Mouse (Mus musculus) gastrocnemius, postnatal 36 days (tissue): Measurements from ENCODE around the gene Olfr45. TPM values are rescaled to one million over a fixed set of nuclear protein-coding genes. Genes with fewer than 3 reads are reported as not detected.
"Not testable (repeated sequence)": the region's sequence is repeated elsewhere in the genome, so short reads cannot be mapped to it uniquely, and the experiment has no call there.

Experiments used
- DNase-seq, 2 experiments: peaks; one replicate each; pipeline ENCODE4 v3.0.0; 2022
- intact Hi-C: fragments of 180-260 bp; cut with DNase I; formaldehyde crosslinking; loops from one replicate; pipeline ENCODE4 v1.15.1; 2025
- long read RNA-seq, 2 experiments: library from polyadenylated mRNA; stranded (forward); transcript quantifications; one replicate each; pipeline ENCODE4 v2.0.0; 2021
- total RNA-seq, 2 experiments: library from RNA; stranded (reverse); gene quantifications; 2 replicates each; pipeline ENCODE4 v1.2.3; 2021

The Olfr45 gene
- not detected for total RNA-seq
- long read RNA-seq, experiment 1 = 0 reads
- long read RNA-seq, experiment 2 = 0 reads

- no peak for DNase-seq
- intact Hi-C loops = no loop called here
Measured at GRCm38 (mm10) chr7:140681651-140682050, at the start of gene Olfr45. TSS of gene Olfr45 (plus strand) at chr7:140681951.

GRCm38 (mm10) chr7:140646152-140646551 lies 35.6 kb upstream of the Olfr45 start, which contains the start of gene Olfr53:
TSS of gene Olfr53 (plus strand) at chr7:140646452.
- intact Hi-C loops = no loop called here
- no peak for DNase-seq

DNA sequence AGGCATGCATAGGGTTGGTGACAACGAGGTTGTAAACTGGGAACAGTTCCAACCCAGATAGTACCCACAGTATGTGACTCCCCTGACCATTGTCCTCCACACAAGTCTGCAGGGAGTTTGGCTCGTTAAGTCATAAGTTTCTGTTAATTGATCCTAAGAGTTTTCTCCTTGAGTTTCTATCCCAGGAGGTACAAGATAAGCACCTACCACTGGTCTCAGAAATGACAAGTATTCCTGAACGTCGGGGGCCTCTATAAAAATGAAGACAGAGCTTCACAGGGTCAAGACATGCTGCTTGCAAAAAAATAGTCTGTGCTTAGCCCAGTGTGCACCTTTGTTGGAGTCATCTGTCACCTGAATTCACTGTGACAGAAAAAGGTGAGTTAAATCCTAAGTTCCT lies 22.1 kb upstream of the Olfr45 start, which contains the start of gene Olfr539:
Gene Olfr539, plus strand, starts transcription at position 301 of the 400 bp plus-strand sequence.
- intact Hi-C loops = no loop called here

DNA sequence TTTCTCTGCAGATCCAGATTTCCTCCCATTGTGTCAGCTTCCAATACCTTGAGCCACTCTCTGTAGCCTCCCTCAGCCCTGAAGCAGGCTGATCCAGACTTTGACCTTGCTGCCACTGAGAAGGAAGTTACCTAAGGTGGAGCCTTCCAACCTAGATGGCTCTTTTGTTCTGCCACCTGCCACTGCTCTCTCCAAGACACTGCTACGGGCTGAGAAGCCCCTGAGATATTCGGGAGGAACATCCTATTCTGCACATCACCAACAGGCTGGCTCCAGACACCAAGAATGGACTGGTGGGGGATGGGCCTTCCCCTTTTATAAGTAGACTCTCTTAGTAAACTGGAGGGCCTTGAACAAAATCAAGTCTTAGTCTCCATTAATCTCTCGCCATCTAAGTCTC lies 11.1 kb upstream of the Olfr45 start:
- intact Hi-C loops, DNase-seq: not testable (repeated sequence)

More for the DNA sequence above, 22.1 kb upstream of the Olfr45 start, which contains the start of gene Olfr539:
- DNase-seq = no peak

DNA sequence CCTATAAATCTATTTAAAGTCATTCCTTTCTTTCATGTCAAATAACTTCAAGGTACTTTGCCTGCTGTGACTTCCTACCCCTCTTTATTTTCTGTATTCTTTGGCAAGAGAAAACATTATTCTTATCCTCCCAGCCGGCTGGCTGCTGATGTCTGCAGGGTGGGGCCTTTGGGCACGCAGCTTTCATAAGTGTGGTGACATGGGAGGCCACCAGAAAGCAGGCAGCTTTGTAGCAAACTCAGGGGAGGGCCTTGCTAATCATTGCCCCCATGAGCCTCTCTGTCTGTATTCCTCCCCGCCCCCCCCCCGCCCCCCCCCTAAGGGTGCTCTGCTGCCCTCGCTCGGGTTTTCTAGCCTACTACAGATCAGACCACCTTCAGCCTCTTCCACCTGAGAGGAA lies 5.9 kb upstream of the Olfr45 start:
- no peak for DNase-seq
- intact Hi-C loops = no loop called here

DNA sequence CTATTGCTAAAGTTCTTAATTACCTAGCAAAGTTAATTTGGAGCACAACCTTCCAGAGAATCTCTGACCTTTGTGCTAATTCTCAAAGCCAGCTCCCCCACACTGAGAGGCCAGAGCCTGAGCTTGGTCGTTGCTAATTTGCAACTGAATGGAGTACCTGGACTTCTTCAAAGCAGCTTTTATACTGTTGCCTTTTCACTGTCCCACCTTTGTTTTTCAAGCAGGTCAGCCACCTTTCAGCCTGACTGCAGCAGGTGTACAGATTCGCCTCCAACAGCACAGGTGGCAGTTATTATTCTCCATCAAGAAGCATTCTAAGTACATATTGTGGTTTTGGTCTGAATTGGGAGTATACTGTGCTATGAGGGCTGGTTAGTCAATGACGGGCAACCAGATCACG lies 2.2 kb upstream of the Olfr45 start:
- DNase-seq, intact Hi-C loops: not testable (repeated sequence)

DNA sequence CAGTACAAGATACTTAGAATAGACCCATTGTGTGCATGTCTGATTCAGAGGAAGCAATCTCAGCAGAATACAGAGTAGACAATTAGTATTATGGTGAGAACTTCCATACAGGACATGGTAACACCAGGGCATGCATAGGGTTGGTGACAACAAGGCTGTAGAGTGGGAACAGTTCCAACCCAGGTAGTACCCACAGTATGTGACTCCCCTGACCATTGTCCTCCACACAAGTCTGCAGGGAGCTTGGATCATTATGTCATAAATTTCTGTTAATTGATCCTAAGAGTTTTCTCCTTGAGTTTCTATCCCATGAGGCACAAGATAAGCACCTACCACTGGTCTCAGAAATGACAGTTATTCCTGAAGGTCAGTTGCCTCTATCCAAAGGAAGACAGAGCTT lies 15.2 kb downstream of the Olfr45 start, which contains the start of gene Olfr541:
Gene Olfr541, plus strand, starts transcription at position 301 of the 400 bp plus-strand sequence.
- intact Hi-C loops = no loop called here
- no peak for DNase-seq

GRCm38 (mm10) chr7:140706348-140706747 lies 24.6 kb downstream of the Olfr45 start:
- no peak for DNase-seq
- intact Hi-C loops = no loop called here

DNA sequence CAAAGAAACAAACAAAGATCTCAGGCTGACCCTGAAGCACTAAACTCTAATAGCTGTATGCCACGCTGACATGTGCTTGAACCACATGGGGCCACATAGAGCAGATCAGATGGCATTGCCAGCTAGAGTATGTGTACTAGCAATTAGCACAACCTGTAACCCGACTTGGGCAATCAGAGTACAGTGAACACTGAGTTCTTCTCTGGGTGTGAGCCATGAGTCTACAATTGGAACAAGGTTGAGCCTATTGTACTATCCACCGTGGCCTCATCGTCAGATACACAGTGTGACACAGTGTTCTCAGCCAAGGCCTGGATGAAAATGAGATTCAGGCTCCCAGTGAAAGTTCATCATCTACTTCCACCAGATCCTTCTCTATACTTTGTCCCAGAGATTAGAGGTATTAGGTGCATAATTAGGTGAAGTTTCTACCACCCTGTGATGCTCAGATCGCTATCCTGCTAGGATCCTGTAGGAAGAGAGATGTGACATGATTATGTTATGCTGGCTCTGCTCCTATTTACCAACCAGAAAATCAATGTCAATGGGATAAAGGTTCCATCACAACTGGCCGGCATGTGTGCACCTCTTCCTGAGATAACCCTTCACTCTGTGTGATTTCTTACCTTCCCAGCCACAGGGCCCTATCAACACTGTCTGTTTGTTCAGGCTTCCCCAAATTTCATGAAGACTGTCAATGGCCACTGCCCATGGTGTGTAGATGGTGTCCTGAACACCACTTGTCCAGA lies 26.0 kb downstream of the Olfr45 start:
- DNase-seq = no peak
- intact Hi-C loops = no loop called here

DNA sequence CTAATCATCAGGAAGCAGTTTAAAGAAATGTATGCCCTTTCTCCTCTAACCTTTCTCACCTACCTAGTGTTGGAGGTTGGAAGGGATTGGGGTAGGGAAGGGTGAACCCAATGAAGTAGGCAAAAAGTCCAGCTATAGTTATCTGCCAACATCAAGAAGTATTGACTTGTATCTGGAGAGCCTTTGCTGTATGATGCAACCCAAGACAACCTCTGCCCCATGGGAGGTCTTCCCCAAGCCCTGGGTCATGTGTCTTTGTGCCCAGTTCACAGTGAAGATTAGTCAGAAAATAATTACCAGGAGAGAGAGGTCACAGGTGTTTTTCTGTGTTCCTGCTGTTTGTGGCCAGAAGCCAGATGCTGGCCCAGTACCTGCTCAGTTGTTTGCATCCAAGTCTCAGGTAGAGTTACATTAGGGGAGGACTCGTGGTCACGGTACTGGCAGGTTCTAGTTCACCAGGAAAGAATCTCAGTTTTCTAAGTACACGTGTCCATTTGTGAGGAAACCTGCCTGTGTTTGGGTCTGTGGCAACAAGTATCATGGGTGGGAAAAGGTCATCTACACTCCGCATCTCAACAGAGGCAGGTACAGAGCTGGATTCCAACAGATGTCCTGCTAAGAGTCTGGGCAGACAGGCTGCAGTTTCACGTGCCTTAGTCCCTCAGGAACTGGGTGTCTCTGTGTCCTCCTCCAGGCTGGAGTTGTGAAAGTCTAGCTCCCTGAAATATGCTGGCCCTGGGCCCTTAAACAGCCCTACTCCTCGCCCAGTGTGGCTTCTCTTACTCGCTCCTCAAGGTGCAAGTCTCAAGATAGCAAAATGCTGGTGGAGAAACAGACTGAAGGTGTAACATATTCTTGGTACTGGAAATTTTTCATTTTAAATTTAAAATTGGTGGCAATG lies 35.7 kb downstream of the Olfr45 start:
- intact Hi-C loops = no loop called here
- no peak for DNase-seq

DNA sequence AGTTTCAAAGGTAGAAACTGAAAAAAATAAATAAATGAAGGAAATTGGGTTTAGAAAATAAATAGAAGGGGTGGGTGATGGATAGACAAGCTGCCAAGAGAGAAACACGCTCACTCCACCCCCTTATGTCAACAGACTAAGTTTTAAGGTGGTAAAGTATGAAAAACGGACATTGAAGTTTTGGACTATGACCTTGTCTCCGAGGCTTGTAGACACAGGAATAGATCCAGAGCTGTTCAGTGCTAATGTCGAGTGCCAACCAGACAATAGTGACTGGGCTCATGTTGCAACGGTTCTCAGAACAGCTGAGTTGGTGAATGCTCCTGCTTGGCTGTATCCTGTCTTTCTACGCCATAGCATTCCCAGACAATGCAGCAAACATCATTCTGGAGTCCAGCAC lies 39.3 kb downstream of the Olfr45 start:
- no peak for DNase-seq
- intact Hi-C loops = no loop called here

- no peak for DNase-seq
- intact Hi-C loops = no loop called here
Measured at GRCm38 (mm10) chr7:140725558-140725957, 43.8 kb downstream of the Olfr45 start.

DNA sequence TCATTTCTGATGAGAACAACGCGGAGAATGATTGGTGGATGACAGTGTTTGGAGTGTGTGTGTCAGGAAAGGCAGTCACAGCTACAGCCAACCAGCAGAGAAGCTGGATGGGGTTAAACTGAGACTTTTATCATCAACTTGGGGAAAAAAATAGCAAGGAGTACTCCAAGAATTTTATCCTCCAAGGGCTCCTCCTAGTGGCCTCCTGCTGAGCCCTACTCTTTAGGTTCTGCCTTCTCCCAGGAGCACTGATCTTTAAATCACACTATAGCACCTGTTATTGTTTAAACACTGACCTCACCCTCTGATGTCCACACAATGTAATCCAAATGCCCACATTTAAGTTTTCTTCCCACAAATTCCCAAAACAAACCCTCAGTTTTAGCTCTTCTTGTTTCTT lies 51.4 kb downstream of the Olfr45 start:
- intact Hi-C loops = no loop called here
- no peak for DNase-seq

Other genes with a start within 250 kb of the Olfr45 start
- gene Olfr533, start 218.6 kb upstream of the Olfr45 start, total RNA-seq = not detected
- not detected for gene Olfr535, start 197.7 kb upstream of the Olfr45 start, total RNA-seq
- not detected for gene Olfr536, start 174.6 kb upstream of the Olfr45 start, total RNA-seq
- not detected for gene Olfr538, start 114.1 kb upstream of the Olfr45 start, total RNA-seq
- not detected for gene Olfr46, start 80.7 kb upstream of the Olfr45 start, total RNA-seq
- not detected for gene Olfr61, start 53.0 kb upstream of the Olfr45 start, total RNA-seq
- gene Olfr53, start 35.5 kb upstream of the Olfr45 start, total RNA-seq = not detected
- gene Olfr539, start 22.0 kb upstream of the Olfr45 start, total RNA-seq = not detected
- gene Olfr541, start 15.3 kb downstream of the Olfr45 start, total RNA-seq = not detected
- 10 to 100 TPM; 10.2 to 16.8 TPM for gene Cyp2e1, start 81.8 kb downstream of the Olfr45 start, total RNA-seq
- gene Syce1, start 105.9 kb downstream of the Olfr45 start, total RNA-seq = not detected
- gene Zfp941, start 140.2 kb downstream of the Olfr45 start, total RNA-seq = under 1 TPM in 1 of 2 experiments, not detected in 1; 0.07 TPM
- gene Urah, start 153.1 kb downstream of the Olfr45 start, total RNA-seq = not detected
- gene Scgb1c1, start 163.6 kb downstream of the Olfr45 start, total RNA-seq = not detected
- not detected for gene Odf3, start 165.9 kb downstream of the Olfr45 start, total RNA-seq
- gene Gm45785, start 174.4 kb downstream of the Olfr45 start, total RNA-seq = not detected
- 10 to 100 TPM; 12.6 to 14.9 TPM for gene Ric8a, start 175.0 kb downstream of the Olfr45 start, total RNA-seq
- gene Bet1l, start 175.6 kb downstream of the Olfr45 start, total RNA-seq = 1 to 10 TPM; 5.2 to 7.9 TPM
- gene Psmd13, start 200.0 kb downstream of the Olfr45 start, total RNA-seq = 10 to 100 TPM; 78.3 to 78.9 TPM
- gene Sirt3, start 200.4 kb downstream of the Olfr45 start, total RNA-seq = 10 to 100 TPM; 26.0 to 26.3 TPM
- 1,000 to 10,000 TPM; 1,837 to 1,924 TPM for gene Cox8b, start 218.5 kb downstream of the Olfr45 start, total RNA-seq
- gene Nlrp6, start 239.0 kb downstream of the Olfr45 start, total RNA-seq = not detected